Mouse (Mus musculus) lung, adult 2 months (tissue): ENCODE results near the gene Cers6.

Experiments
- CTCF ChIP-seq: fragments of 200-500 bp; IDR thresholded peaks from 2 replicates; pipeline ENCODE4 v1.5.1; 2011; ENCODE audit warnings: mild to moderate bottlenecking, low read length, control low read depth; ENCODE audit not compliant: insufficient read depth
- POLR2A ChIP-seq: fragments of 200-500 bp; IDR thresholded peaks from 2 replicates; pipeline ENCODE4 v1.6.1; 2011; ENCODE audit warnings: low read depth, mild to moderate bottlenecking, control low read depth, low read length, borderline replicate concordance; ENCODE audit errors: extremely low read depth

- TF ChIP-seq CTCF (no peak), POLR2A (no peak)
Measured at GRCm38 (mm10) chr2:68978244-68978643, 117.0 kb downstream of the Cers6 start.
